Mouse (Mus musculus): ENCODE results near the gene Olfr1317. TPM values are rescaled to one million over a fixed set of nuclear protein-coding genes. Genes with fewer than 3 reads are reported as not detected.

The Olfr1317 gene
- total RNA-seq (2021), result not detected
- long read RNA-seq, experiment 1, result 0 reads
- long read RNA-seq, experiment 2, result 0 reads

DNA sequence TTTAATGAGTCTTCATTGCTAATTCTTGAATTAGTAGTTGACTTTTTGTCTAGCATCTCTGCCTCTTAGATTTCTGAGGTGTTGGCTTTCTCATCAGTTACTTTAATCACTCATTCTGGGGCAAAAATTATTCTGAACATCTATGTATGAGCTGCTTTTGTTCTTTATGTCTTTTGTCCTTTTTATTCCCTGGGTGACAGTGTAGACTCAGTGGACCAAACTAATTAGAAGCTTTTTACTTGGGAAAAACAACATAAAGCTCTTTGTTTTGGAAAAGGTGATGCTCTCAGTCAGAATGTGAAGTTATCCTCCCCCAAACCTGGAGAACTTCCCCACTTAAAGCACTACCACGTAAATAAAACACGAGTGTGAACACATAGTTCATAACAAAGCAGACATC lies at the start of gene Olfr1317:
Olfr1317 (plus strand) TSS at position 301 of the 400 bp plus-strand sequence.
- DNase-seq, result no peak

DNA sequence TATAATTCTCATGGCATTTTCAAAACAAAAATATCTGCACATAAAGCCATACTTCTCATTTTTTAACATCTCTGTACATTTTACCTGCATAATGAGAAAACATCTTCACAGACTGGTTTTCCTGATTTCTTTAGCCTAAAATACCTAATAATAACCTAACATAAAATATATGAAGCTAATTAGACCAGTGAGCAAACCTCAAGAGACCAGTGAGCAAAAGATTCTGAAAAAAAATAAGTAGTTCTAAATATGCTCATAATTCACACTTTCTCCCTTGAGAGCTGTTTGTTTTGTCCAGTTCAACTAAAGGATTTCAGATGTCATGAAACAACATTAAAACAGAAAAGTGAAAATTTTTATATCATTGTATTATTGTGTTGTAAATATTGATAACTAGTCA lies 43.4 kb upstream of the Olfr1317 start, which contains the start of gene Olfr1314:
Olfr1314 (minus strand) TSS at position 101 of the 400 bp plus-strand sequence.
- no peak for DNase-seq

GRCm38 (mm10) chr2:112115340-112115739 lies 24.8 kb upstream of the Olfr1317 start, which contains the start of gene Olfr1315-ps1:
Gene Olfr1315-ps1 (minus strand): TSS chr2:112115440.
- no peak for DNase-seq

GRCm38 (mm10) chr2:112134877-112135276 lies 5.3 kb upstream of the Olfr1317 start, which contains the start of gene Olfr1316:
Gene Olfr1316 (minus strand): TSS chr2:112134977.
- no peak for DNase-seq

DNA sequence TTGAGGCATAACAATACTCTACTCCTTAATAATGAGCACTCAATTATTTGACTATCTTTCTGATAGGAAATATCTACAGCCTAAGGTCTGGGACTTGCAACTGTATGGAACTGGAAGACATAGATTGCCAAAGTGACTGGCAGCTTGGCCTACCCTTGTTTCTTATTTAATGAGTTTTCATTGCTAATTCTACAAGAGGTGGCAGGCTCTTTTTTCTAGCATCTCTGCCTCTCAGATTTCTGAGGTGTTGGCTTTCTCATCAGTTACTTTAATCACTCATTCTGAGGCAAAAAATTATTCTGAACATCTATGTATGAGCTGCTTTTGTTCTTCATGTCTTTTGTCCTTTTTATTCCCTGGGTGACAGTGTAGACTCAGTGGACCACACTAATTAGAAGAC lies 13.8 kb downstream of the Olfr1317 start, which contains the start of gene Olfr1318:
Olfr1318 (plus strand) TSS at position 301 of the 400 bp plus-strand sequence.
- DNase-seq, result no peak

Other genes starting within 250 kb of the Olfr1317 start
- not detected for gene Olfr1306, start 224.1 kb upstream of the Olfr1317 start, total RNA-seq (2021)
- not detected for gene Olfr1307, start 190.9 kb upstream of the Olfr1317 start, total RNA-seq (2021)
- gene Olfr1308, start 175.4 kb upstream of the Olfr1317 start, total RNA-seq (2021), result not detected
- gene Olfr1309, start 150.0 kb upstream of the Olfr1317 start, total RNA-seq (2021), result not detected
- not detected for gene Olfr1310, start 127.6 kb upstream of the Olfr1317 start, total RNA-seq (2021)
- not detected for gene Olfr1311, start 115.9 kb upstream of the Olfr1317 start, total RNA-seq (2021)
- not detected for gene Olfr1312, start 90.1 kb upstream of the Olfr1317 start, total RNA-seq (2021)
- not detected for gene Olfr1313, start 62.5 kb upstream of the Olfr1317 start, total RNA-seq (2021)
- not detected for gene Olfr1314, start 43.5 kb upstream of the Olfr1317 start, total RNA-seq (2021)
- gene Olfr1315-ps1, start 24.9 kb upstream of the Olfr1317 start, total RNA-seq (2021), result not detected
- gene Olfr1316, start 5.4 kb upstream of the Olfr1317 start, total RNA-seq (2021), result not detected
- not detected for gene Olfr1318, start 13.9 kb downstream of the Olfr1317 start, total RNA-seq (2021)
- 1 to 10 TPM; 2.0 to 3.0 TPM for gene Lpcat4, start 99.1 kb downstream of the Olfr1317 start, total RNA-seq (2021)
- not detected for gene Nutm1, start 119.0 kb downstream of the Olfr1317 start, total RNA-seq (2021)
- gene Nop10, start 121.6 kb downstream of the Olfr1317 start, total RNA-seq (2021), result 10 to 100 TPM; 50.8 to 66.0 TPM
- gene Slc12a6, start 125.5 kb downstream of the Olfr1317 start, total RNA-seq (2021), result 10 to 100 TPM; 26.5 to 31.5 TPM
- 1 to 10 TPM; 1.1 to 1.4 TPM for gene Gm21985, start 126.0 kb downstream of the Olfr1317 start, total RNA-seq (2021)
- 10 to 100 TPM; 70.8 to 70.9 TPM for gene Emc4, start 227.7 kb downstream of the Olfr1317 start, total RNA-seq (2021)
- gene Katnbl1, start 238.9 kb downstream of the Olfr1317 start, total RNA-seq (2021), result 1 to 10 TPM; 4.2 to 4.4 TPM